Mouse (Mus musculus) bone marrow, adult 2 months (tissue): ENCODE results near the gene Snrnp27. TPM values are rescaled to one million over a fixed set of nuclear protein-coding genes. Genes with fewer than 3 reads are reported as not detected.

ENCODE experiments used
- H3K27ac ChIP-seq: fragments of 200-500 bp; 2 replicates; pipeline ENCODE4 v1.5.1; 2012; ENCODE audit warnings: low read depth, mild to moderate bottlenecking, control low read depth, inconsistent platforms, low read length; ENCODE audit not compliant: control insufficient read depth, poor library complexity, insufficient read depth
- H3K4me1 ChIP-seq: fragments of 200-500 bp; 2 replicates; pipeline ENCODE4 v1.6.1; 2011; ENCODE audit warnings: low read length; ENCODE audit not compliant: control insufficient read depth, insufficient read depth
- H3K4me3 ChIP-seq: fragments of 200-500 bp; replicated peaks from 2 replicates; pipeline ENCODE3; 2011; ENCODE audit warnings: mild to moderate bottlenecking, low read depth, low read length, control low read depth; ENCODE audit not compliant: control insufficient read depth
- CTCF ChIP-seq: fragments of 200-500 bp; IDR thresholded peaks from 2 replicates; pipeline ENCODE4 v1.5.1; 2011; ENCODE audit warnings: low read length, control low read depth; ENCODE audit not compliant: control insufficient read depth, insufficient read depth
- POLR2A ChIP-seq: fragments of 200-500 bp; IDR thresholded peaks from 2 replicates; pipeline ENCODE4 v1.6.1; 2011; ENCODE audit warnings: low read depth, mild to moderate bottlenecking, control low read depth, low read length, borderline replicate concordance; ENCODE audit not compliant: control insufficient read depth
- WGBS: fragments of 180-500 bp; shearing (Covaris S2); methylation state at CpG from one replicate; pipeline ENCODE4 v1.1.7; 2018; 5-methylcytosine and 5-hydroxymethylcytosine counted together
- polyA plus RNA-seq: library from polyadenylated mRNA; stranded (reverse); fragments of >200 nt; gene quantifications from 2 replicates; pipeline ENCODE4 v1.2.4, GENCODE M21; 2011; ENCODE audit warnings: low replicate concordance; ENCODE audit not compliant: missing spikeins, insufficient read depth, insufficient read length

Snrnp27 gene
- polyA plus RNA-seq, 1 experiment, result 47.5 TPM

DNA sequence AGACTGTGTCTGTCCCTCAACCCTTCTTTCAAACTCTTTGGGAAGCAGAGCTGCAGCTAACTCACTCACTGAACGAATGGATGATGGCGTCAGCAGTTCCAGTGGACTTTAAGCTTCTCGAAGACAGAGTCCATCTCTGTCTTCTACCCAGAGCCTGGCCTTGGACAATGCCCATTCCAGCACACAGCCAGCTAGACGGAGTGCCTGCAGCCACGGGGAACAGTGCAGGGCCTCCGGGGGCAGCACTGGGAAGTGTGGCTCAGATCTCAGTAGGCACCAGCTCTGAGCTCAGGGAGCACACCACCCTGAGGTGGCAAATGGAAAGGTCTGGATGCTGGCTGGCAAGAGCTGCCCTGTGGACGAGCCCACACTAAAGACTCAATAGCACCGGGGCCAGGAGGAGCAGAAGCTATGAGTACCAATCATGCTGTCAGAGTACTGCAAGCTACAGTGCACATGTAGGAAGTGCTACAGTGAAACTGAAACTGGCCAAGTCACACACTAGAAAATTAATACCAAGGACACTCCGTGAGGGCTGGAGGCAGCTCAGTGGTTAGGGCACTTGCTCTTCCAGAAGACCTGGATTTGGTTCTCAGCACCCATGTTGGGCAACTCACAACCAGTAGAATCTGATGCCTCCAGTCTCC, 29.9 kb downstream of the Snrnp27 start:
- TF ChIP-seq CTCF, result no peak
- TF ChIP-seq POLR2A, result no peak
- WGBS, result 81% methylated on average over 9 of the region's 9 CpGs
- Histone ChIP-seq H3K4me3 (no peak overlapping the region), H3K4me1 (peaks cover 3% of the 10 kb centered on the region; the same call in 1 of the 2 replicates), H3K27ac (no peak overlapping the region)

DNA sequence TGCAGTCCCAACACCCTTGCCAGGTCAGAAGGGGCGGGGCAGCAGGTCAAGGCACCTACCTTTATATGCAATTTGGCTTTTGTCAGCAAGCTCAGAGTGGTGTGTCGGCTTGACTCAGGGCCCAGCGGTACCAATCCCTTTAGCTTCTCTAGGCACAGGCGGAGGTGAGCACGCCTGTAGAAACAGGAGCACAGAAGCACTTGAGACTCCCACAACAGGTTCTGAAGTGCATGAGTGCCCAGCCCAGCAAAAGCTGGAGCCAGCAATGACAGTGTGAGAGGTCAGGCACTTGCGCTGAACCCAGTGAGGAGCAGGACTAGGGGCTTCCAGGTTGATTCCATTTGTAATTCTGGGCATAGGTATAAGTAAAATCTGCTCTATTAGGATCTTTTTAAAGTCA, 31.3 kb downstream of the Snrnp27 start:
- WGBS, result 96% methylated on average over 6 of the region's 6 CpGs
- TF ChIP-seq CTCF, result no peak
- TF ChIP-seq POLR2A, result no peak
- Histone ChIP-seq H3K4me1 (peaks cover 2% of the 10 kb centered on the region; the same call in 1 of the 2 replicates), H3K4me3 (no peak overlapping the region), H3K27ac (no peak overlapping the region)

DNA sequence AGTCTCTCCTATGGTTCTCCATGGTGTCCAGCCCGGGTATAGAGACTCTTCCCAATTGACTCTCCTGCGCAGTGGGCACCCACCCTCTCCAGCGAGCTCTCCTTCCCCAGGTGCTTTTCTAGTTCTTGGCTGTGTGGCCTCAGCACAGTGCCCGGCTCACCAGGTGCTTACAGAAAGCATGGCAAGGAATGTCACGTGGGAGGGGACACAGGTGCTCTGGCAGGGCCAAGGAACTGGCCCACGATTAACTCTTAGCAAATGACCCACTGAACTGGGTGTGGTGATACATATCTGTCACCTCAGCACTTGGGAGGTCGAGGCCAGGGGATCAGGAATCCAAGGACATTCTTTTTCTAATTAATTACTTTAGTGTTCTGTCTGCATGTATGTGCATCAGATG, 38.2 kb downstream of the Snrnp27 start:
- WGBS, result 86% methylated on average over 7 of the region's 7 CpGs
- Histone ChIP-seq H3K4me1 (peaks cover 1% of the 10 kb centered on the region; the same call in 1 of the 2 replicates), H3K27ac (no peak overlapping the region), H3K4me3 (no peak overlapping the region)
- no peak for TF ChIP-seq CTCF
- TF ChIP-seq POLR2A, result no peak

DNA sequence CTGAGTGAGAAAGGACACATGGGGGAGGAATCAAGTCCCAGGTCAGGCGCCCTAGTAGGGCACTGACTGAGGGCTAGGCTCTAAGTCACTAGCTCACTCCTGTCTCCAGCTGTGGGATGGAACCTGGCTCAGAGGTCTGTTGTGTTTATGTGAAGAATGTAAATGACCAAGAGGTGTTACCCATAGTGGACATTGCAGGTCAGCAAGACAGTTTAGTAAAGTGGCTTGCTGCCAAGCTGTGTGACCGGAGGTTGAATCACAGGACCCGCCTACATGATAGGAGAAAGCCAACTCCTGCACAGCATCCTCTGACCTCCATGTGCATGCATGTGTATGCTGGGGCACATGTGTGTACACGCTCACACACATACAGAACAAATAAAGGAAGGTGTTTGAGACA, 38.8 kb downstream of the Snrnp27 start:
- 72% methylated on average over 4 of the region's 4 CpGs for WGBS
- no peak overlapping the region for H3K27ac ChIP-seq
- no peak overlapping the region for H3K4me3 ChIP-seq
- no peak for TF ChIP-seq POLR2A
- no peak for TF ChIP-seq CTCF
- H3K4me1 ChIP-seq, result peaks cover 1% of the 10 kb centered on the region; the same call in 1 of the 2 replicates

DNA sequence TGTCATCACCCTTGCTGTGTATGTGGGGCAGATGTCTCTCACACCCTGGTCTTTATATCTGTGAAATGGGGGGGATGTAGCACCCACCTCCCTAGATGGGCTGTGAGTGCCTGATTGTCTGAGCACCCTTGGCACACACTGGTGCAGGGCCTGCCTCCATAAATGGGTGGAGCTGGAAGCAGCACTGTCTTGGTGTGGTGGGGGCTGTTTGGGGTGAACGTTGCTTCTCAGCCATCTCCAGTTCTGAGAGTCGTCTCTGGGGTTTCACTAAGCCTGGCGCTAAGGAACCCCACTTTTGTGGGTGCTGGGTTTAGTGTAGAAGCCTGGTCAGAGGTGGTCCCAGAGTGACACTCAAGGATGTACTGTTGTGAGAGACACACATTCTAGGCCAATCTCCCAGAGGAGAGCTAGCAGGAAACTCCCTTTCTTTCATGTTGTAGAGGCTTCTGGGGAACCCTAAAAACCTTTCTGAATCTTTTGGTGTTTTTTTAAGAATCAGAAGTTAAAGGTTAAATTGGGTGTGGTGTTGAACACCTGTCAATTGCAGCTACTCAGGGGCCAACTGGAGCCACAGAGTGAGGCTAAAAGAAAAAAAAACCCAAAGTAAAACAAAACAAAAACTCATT, 39.4 kb downstream of the Snrnp27 start:
- Histone ChIP-seq H3K4me1 (peaks cover 3% of the 10 kb centered on the region), H3K27ac (no peak overlapping the region), H3K4me3 (no peak overlapping the region)
- TF ChIP-seq POLR2A (no peak), CTCF (no peak)
- 67% methylated on average over 3 of the region's 3 CpGs for WGBS

DNA sequence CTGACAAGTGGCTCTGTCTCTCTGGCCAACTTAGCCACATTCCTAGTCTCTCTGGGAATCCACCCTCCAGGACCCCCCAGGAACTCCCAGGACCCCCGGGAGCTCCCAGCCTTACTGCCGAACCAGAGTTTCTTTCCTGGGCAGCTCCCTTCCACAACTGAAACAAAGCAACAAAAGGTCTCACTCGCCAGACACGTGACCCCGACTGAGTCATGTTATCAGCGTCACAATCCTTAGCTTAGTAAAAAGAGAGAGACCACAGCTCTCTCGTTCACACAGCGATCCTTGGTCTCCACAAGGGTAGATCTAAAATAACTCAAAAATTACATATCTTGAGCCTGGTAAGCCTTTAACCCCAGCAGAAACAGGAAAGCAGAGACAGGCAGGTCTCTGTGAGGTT, 42.6 kb downstream of the Snrnp27 start:
- TF ChIP-seq CTCF, result no peak
- no peak for TF ChIP-seq POLR2A
- peaks cover 10% of the 10 kb centered on the region for H3K4me1 ChIP-seq
- 65% methylated on average over 8 of the region's 8 CpGs for WGBS
- H3K4me3 ChIP-seq, result no peak overlapping the region
- H3K27ac ChIP-seq, result peak overlapping the region; percentile 30; the same call in 1 of the 2 replicates

DNA sequence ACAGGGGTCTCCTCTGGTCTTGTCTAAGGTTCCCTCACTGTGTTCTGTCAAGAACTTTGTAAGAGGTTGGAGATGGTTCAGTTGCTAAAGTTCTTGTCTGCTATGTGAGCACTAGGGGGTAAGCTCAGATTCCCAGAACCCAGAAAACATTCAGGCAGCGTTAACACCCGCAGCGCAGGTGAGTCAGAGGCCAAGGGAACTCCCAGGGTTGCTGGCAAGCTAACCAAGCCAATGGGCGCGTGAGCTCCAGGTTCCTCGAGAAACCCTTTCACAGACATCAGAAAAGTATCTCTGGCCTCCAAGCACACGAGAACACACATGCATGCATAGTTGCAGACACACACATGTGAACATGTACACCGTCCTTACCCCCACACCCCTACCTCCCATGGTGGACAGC, 43.5 kb downstream of the Snrnp27 start:
- TF ChIP-seq POLR2A (no peak), CTCF (no peak)
- Histone ChIP-seq H3K27ac (peak overlapping the region; percentile 97), H3K4me3 (no peak overlapping the region), H3K4me1 (peaks cover 10% of the 10 kb centered on the region)
- WGBS, result 89% methylated on average over 8 of the region's 8 CpGs

DNA sequence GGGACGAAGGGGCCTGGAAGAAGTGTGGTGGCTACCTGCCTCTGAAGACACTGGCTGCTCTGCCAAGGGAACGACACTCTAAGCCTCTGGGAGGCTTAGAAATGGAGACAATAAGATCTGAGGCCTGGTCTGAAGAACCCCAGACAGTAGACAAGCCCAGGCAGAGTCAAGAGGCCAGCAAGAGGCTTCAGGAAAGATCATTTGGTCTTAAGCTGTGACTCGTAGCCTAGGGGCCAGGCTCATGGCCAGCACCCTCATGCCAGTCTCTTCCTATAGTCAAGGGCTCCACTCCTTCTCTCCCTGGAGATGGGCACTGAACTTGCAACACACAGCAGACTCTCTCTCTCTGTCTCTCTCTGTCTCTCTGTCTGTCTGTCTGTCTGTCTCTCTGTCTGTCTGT, 44.2 kb downstream of the Snrnp27 start:
- H3K4me1 ChIP-seq, result peaks cover 10% of the 10 kb centered on the region
- TF ChIP-seq CTCF (no peak), POLR2A (no peak)

More for the DNA sequence above, 44.2 kb downstream of the Snrnp27 start:
- 61% methylated on average over 3 of the region's 3 CpGs for WGBS
- peak overlapping the region; percentile 97 for H3K27ac ChIP-seq
- peak overlapping the region; percentile 40 for H3K4me3 ChIP-seq
